Mouse (Mus musculus) neural tube, embryonic 12.5 days (tissue): ENCODE measurements at regions not wholly inside any gene's neighbourhood (a gene's known extent, or its start where the extent isn't known, plus 50 kb on each side); places are given as distances from the start of the nearest gene placed in this dataset.

Experiments used
- ATAC-seq: fragments of 200-750 bp; cut with Nextera tagmentation; 2 replicates; pipeline ENCODE4 v1.8.0; 2017; ENCODE audit warnings: low read depth, mild to moderate bottlenecking, moderate TSS enrichment, moderate library complexity; ENCODE audit not compliant: low FRiP score
- H3K27ac ChIP-seq: fragments of 300-500 bp; sonication (generic); 2 replicates; pipeline ENCODE4 v1.5.1; 2016
- H3K27me3 ChIP-seq: fragments of 300-500 bp; sonication (generic); replicated peaks from 2 replicates; pipeline ENCODE4 v1.6.1; 2016; ENCODE audit warnings: mild to moderate bottlenecking
- H3K36me3 ChIP-seq: fragments of 300-500 bp; sonication (generic); 2 replicates; pipeline ENCODE4 v1.6.1; 2016; ENCODE audit warnings: mild to moderate bottlenecking
- H3K4me1 ChIP-seq: fragments of 300-500 bp; sonication (generic); 2 replicates; pipeline ENCODE4 v1.6.1; 2016
- H3K4me2 ChIP-seq: fragments of 300-500 bp; sonication (generic); replicated peaks from 2 replicates; pipeline ENCODE4 v1.6.1; 2016; ENCODE audit warnings: mild to moderate bottlenecking
- H3K4me3 ChIP-seq: fragments of 300-500 bp; sonication (generic); 2 replicates; pipeline ENCODE4 v1.5.1; 2016
- H3K9ac ChIP-seq: fragments of 300-500 bp; sonication (generic); 2 replicates; pipeline ENCODE4 v1.6.1; 2016; ENCODE audit warnings: mild to moderate bottlenecking
- H3K9me3 ChIP-seq: fragments of 300-500 bp; sonication (generic); 2 replicates; pipeline ENCODE4 v1.6.1; 2016; ENCODE audit warnings: mild to moderate bottlenecking
- WGBS: fragments of 180-500 bp; shearing (Covaris S2); methylation state at CpG from one replicate; pipeline ENCODE4 v1.1.7; 2016; 5-methylcytosine and 5-hydroxymethylcytosine counted together

GRCm38 (mm10) chr6:94774871-94775270 lies 74.9 kb upstream of the Lrig1 start:
- WGBS: 97% methylated on average over 3 of the region's 3 CpGs
- ATAC-seq: no peak
- H3K36me3 ChIP-seq: no peaks in the 10 kb centered on the region

GRCm38 (mm10) chr6:94773604-94774486 lies 73.9 kb upstream of the Lrig1 start:
- H3K4me3 ChIP-seq: no peak overlapping the region

More at GRCm38 (mm10) chr6:94774871-94775270, 74.9 kb upstream of the Lrig1 start:
- peaks cover 27% of the 10 kb centered on the region for H3K4me1 ChIP-seq
- no peak overlapping the region for H3K4me2 ChIP-seq
- H3K27me3 ChIP-seq: no peaks in the 10 kb centered on the region
- H3K9ac ChIP-seq: no peak overlapping the region
- no peaks in the 10 kb centered on the region for H3K9me3 ChIP-seq
- no peak overlapping the region for H3K4me3 ChIP-seq
- no peak overlapping the region for H3K27ac ChIP-seq

GRCm38 (mm10) chr6:94772868-94773603 lies 73.1 kb upstream of the Lrig1 start:
- Histone ChIP-seq H3K4me2 (peak overlapping the region; percentile 51), H3K4me3 (no peak overlapping the region), H3K9me3 (no peaks in the 10 kb centered on the region), H3K27me3 (no peaks in the 10 kb centered on the region), H3K9ac (0 out of 2 replicates have a peak overlapping the region, but pooled peaks have one; percentile 36), H3K4me1 (peaks cover 27% of the 10 kb centered on the region), H3K27ac (peak overlapping the region; percentile 83), H3K36me3 (no peaks in the 10 kb centered on the region)
- 9% methylated on average over 12 of the region's 12 CpGs for WGBS
- ATAC-seq: peak; percentile 31

More at GRCm38 (mm10) chr6:94773604-94774486, 73.9 kb upstream of the Lrig1 start:
- H3K4me2 ChIP-seq: peak overlapping the region; percentile 51
- whole genome bisulfite sequencing: 1% methylated on average over 27 of the region's 27 CpGs
- no peaks in the 10 kb centered on the region for H3K9me3 ChIP-seq
- peak; percentile 89 for ATAC-seq
- H3K9ac ChIP-seq: peak overlapping the region; percentile 36; the same call in 1 of the 2 replicates
- peaks cover 27% of the 10 kb centered on the region for H3K4me1 ChIP-seq
- no peaks in the 10 kb centered on the region for H3K27me3 ChIP-seq
- no peaks in the 10 kb centered on the region for H3K36me3 ChIP-seq
- H3K27ac ChIP-seq: peak overlapping the region; percentile 83

GRCm38 (mm10) chr6:94772391-94772790 lies 72.4 kb upstream of the Lrig1 start:
- no peak for ATAC-seq
- 26% methylated on average over 7 of the region's 7 CpGs for WGBS
- peak overlapping the region; percentile 83; the same call in 1 of the 2 replicates for H3K27ac ChIP-seq
- peaks cover 27% of the 10 kb centered on the region for H3K4me1 ChIP-seq
- H3K36me3 ChIP-seq: no peaks in the 10 kb centered on the region
- no peaks in the 10 kb centered on the region for H3K27me3 ChIP-seq
- H3K4me2 ChIP-seq: no peak overlapping the region
- no peaks in the 10 kb centered on the region for H3K9me3 ChIP-seq
- no peak overlapping the region for H3K9ac ChIP-seq
- no peak overlapping the region for H3K4me3 ChIP-seq

GRCm38 (mm10) chr6:94768230-94768629 lies 68.3 kb upstream of the Lrig1 start:
- H3K4me3 ChIP-seq: no peak overlapping the region
- WGBS: 89% methylated on average over 5 of the region's 5 CpGs
- H3K27ac ChIP-seq: no peak overlapping the region
- H3K4me2 ChIP-seq: no peak overlapping the region
- H3K27me3 ChIP-seq: no peaks in the 10 kb centered on the region
- H3K4me1 ChIP-seq: peaks cover 16% of the 10 kb centered on the region
- ATAC-seq: no peak
- H3K9ac ChIP-seq: no peak overlapping the region
- H3K36me3 ChIP-seq: no peaks in the 10 kb centered on the region
- H3K9me3 ChIP-seq: no peaks in the 10 kb centered on the region

- no peaks in the 10 kb centered on the region for H3K9me3 ChIP-seq
- H3K9ac ChIP-seq: no peak overlapping the region
- no peak overlapping the region for H3K4me2 ChIP-seq
- no peaks in the 10 kb centered on the region for H3K36me3 ChIP-seq
- H3K27me3 ChIP-seq: no peaks in the 10 kb centered on the region
- no peak overlapping the region for H3K4me3 ChIP-seq
- WGBS: 75% methylated on average over 6 of the region's 6 CpGs
- ATAC-seq: no peak
- H3K4me1 ChIP-seq: 0 out of 2 replicates have a peak, but pooled peaks cover 1% of the 10 kb centered on the region
- no peak overlapping the region for H3K27ac ChIP-seq
Measured at GRCm38 (mm10) chr6:94765724-94766123, 65.8 kb upstream of the Lrig1 start.

GRCm38 (mm10) chr6:94761341-94761740 lies 61.4 kb upstream of the Lrig1 start:
- Histone ChIP-seq H3K27me3 (no peaks in the 10 kb centered on the region), H3K4me2 (no peak overlapping the region), H3K9me3 (no peaks in the 10 kb centered on the region), H3K4me1 (peaks cover 5% of the 10 kb centered on the region; the same call in 1 of the 2 replicates), H3K36me3 (no peaks in the 10 kb centered on the region), H3K27ac (no peak overlapping the region), H3K9ac (no peak overlapping the region), H3K4me3 (no peak overlapping the region)
- ATAC-seq: no peak
- 71% methylated on average over 6 of the region's 6 CpGs for WGBS

- no peaks in the 10 kb centered on the region for H3K27me3 ChIP-seq
- H3K4me3 ChIP-seq: no peak overlapping the region
- no peak overlapping the region for H3K4me2 ChIP-seq
- H3K27ac ChIP-seq: no peak overlapping the region
- H3K9ac ChIP-seq: no peak overlapping the region
- no peaks in the 10 kb centered on the region for H3K36me3 ChIP-seq
- H3K9me3 ChIP-seq: no peaks in the 10 kb centered on the region
- 78% methylated on average over 17 of the region's 17 CpGs for WGBS
- no peak for ATAC-seq
- peaks cover 12% of the 10 kb centered on the region for H3K4me1 ChIP-seq
Measured at GRCm38 (mm10) chr6:94760629-94761111, 60.7 kb upstream of the Lrig1 start.

GRCm38 (mm10) chr6:94759649-94760048 lies 59.7 kb upstream of the Lrig1 start:
- Histone ChIP-seq H3K9me3 (no peaks in the 10 kb centered on the region), H3K4me1 (peaks cover 20% of the 10 kb centered on the region), H3K36me3 (no peaks in the 10 kb centered on the region), H3K4me2 (no peak overlapping the region), H3K27me3 (no peaks in the 10 kb centered on the region), H3K4me3 (no peak overlapping the region), H3K27ac (no peak overlapping the region), H3K9ac (no peak overlapping the region)
- WGBS: 90% methylated on average over 1 of the region's 1 CpGs
- no peak for ATAC-seq

GRCm38 (mm10) chr6:94756006-94756405 lies 56.0 kb upstream of the Lrig1 start:
- Histone ChIP-seq H3K4me1 (peaks cover 21% of the 10 kb centered on the region), H3K27me3 (no peaks in the 10 kb centered on the region), H3K27ac (no peak overlapping the region), H3K4me2 (no peak overlapping the region), H3K9ac (no peak overlapping the region), H3K36me3 (no peaks in the 10 kb centered on the region), H3K4me3 (no peak overlapping the region), H3K9me3 (no peaks in the 10 kb centered on the region)
- peak; percentile 44; the same call in 1 of the 2 replicates for ATAC-seq
- WGBS: 22% methylated on average over 4 of the region's 4 CpGs

- Histone ChIP-seq H3K27ac (0 out of 2 replicates have a peak overlapping the region, but pooled peaks have one; percentile 17), H3K4me1 (peaks cover 20% of the 10 kb centered on the region), H3K4me2 (no peak overlapping the region), H3K27me3 (no peaks in the 10 kb centered on the region), H3K9ac (no peak overlapping the region), H3K9me3 (no peaks in the 10 kb centered on the region), H3K36me3 (no peaks in the 10 kb centered on the region), H3K4me3 (no peak overlapping the region)
- no peak for ATAC-seq
- WGBS: 39% methylated on average over 13 of the region's 13 CpGs
Measured at GRCm38 (mm10) chr6:94755297-94755831, 55.4 kb upstream of the Lrig1 start.

GRCm38 (mm10) chr6:94754522-94754921 lies 54.6 kb upstream of the Lrig1 start:
- no peaks in the 10 kb centered on the region for H3K27me3 ChIP-seq
- H3K4me1 ChIP-seq: peaks cover 20% of the 10 kb centered on the region
- H3K9ac ChIP-seq: no peak overlapping the region
- no peaks in the 10 kb centered on the region for H3K36me3 ChIP-seq
- no peak for ATAC-seq
- WGBS: 87% methylated on average over 3 of the region's 3 CpGs
- H3K4me3 ChIP-seq: no peak overlapping the region
- H3K27ac ChIP-seq: no peak overlapping the region
- H3K9me3 ChIP-seq: no peaks in the 10 kb centered on the region
- no peak overlapping the region for H3K4me2 ChIP-seq
